Mouse (Mus musculus) urinary bladder, postnatal 36 days (tissue): ENCODE measurements around the gene Gm21319.
"Not testable (repeated sequence)": the region's sequence is repeated elsewhere in the genome, so short reads cannot be mapped to it uniquely, and the experiment has no call there.

Source experiments
- DNase-seq, 2 experiments: peaks; one replicate each; pipeline ENCODE4 v3.0.0; 2022; ENCODE audit warnings: low spot score in 2 of 2, mixed read lengths in 1 of 2

The Gm21319 gene

DNA sequence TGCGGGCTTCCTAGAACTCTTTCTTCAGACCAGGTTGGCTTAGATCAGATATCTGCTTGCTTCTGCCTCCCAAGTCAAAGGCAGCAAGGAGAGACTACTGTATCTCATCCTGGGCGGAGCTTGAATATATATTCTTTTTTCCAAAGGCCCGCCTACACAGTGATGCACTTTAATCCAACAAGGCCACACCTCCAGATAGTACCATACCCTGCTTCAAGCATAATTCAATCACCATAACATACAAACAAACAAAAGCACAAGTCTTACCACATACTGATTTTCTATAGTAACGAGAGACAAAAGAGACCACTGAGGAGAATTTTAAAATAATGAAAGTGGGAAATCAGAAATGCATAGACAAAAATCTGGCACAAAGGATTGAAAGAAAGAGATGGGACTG is at the start of gene Gm21319:
Gene Gm21319, minus strand, starts transcription at position 101 of the 400 bp plus-strand sequence.
- DNase-seq, result not testable (repeated sequence)

- DNase-seq, result not testable (repeated sequence)
Observed at GRCm38 (mm10) chr12:87816277-87816676, 40.7 kb upstream of the Gm21319 start, which contains the start of gene BB287469. BB287469 (plus strand) TSS chr12:87816577.

GRCm38 (mm10) chr12:87797971-87798370 is 22.4 kb upstream of the Gm21319 start:
- not testable (repeated sequence) for DNase-seq

- DNase-seq, result not testable (repeated sequence)
Observed at GRCm38 (mm10) chr12:87795212-87795611, 19.7 kb upstream of the Gm21319 start, which contains the start of gene Gm21936. Gm21936 (plus strand) TSS chr12:87795512.
